Mouse (Mus musculus): ENCODE measurements around the gene Slc6a9. TPM values are rescaled to one million over a fixed set of nuclear protein-coding genes. Genes with fewer than 3 reads are reported as not detected.

Gene Slc6a9
- polyA plus RNA-seq, 1 experiment from 2014 or later, result 16.5 TPM

DNA sequence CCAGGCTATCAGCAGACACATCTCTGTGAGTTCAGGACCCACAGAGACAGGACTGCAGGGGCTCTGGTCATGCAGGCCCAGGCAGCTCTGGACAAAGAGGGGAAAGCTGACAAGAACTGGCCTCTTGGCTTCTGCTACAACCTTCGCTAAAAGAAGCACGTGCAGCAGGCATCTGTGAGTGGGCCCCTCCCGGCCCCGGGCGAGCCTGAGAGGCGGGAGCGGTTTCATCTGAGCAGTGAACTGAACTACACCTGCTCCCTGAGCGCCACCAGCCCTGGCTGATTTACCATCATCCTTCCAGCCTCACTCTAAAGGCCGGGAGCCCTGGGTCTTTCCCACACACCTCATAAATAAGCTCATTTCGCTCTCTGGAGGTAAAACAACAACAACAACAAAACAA, 44.0 kb downstream of the Slc6a9 start:
- WGBS, result 55% methylated on average over 10 of the region's 10 CpGs
- ATAC-seq (ENCODE audit: insufficient number of reproducible peaks, insufficient read depth, low FRiP score, low TSS enrichment, low read depth), result no peak
- no peak overlapping the region for H3K4me3 ChIP-seq (replicated peaks)
- no peak overlapping the region for H3K27ac ChIP-seq
- H3K36me3 ChIP-seq, result peaks cover 80% of the 10 kb centered on the region
- no peaks in the 10 kb centered on the region for H3K9me3 ChIP-seq
- peaks cover 14% of the 10 kb centered on the region for H3K4me1 ChIP-seq (replicated peaks)
- no peaks in the 10 kb centered on the region for H3K27me3 ChIP-seq
- no peak overlapping the region for H3K4me2 ChIP-seq
- 0 out of 2 replicates have a peak overlapping the region, but pooled peaks have one; percentile 0 for H3K9ac ChIP-seq (replicated peaks)

DNA sequence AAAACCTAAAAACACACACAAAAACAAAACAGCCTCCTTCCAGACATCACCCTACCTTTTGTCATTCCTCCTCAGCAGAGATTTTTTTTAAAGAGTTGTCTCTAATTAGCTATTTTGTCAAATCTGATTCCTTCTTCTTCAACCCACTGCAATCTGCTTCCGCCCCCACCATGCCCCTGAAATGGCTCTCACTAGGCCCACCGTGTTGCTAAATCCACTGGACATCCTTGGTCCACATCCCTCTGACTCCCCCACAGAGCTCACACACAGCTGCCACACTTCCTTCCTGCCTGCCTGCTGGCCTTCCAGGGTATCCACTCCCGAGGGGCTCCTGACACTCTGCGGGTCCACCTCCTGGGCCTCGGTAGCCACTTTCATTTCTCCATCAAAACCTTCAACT, 44.4 kb downstream of the Slc6a9 start:
- peaks cover 76% of the 10 kb centered on the region for H3K36me3 ChIP-seq
- H3K27me3 ChIP-seq, result no peaks in the 10 kb centered on the region

DNA sequence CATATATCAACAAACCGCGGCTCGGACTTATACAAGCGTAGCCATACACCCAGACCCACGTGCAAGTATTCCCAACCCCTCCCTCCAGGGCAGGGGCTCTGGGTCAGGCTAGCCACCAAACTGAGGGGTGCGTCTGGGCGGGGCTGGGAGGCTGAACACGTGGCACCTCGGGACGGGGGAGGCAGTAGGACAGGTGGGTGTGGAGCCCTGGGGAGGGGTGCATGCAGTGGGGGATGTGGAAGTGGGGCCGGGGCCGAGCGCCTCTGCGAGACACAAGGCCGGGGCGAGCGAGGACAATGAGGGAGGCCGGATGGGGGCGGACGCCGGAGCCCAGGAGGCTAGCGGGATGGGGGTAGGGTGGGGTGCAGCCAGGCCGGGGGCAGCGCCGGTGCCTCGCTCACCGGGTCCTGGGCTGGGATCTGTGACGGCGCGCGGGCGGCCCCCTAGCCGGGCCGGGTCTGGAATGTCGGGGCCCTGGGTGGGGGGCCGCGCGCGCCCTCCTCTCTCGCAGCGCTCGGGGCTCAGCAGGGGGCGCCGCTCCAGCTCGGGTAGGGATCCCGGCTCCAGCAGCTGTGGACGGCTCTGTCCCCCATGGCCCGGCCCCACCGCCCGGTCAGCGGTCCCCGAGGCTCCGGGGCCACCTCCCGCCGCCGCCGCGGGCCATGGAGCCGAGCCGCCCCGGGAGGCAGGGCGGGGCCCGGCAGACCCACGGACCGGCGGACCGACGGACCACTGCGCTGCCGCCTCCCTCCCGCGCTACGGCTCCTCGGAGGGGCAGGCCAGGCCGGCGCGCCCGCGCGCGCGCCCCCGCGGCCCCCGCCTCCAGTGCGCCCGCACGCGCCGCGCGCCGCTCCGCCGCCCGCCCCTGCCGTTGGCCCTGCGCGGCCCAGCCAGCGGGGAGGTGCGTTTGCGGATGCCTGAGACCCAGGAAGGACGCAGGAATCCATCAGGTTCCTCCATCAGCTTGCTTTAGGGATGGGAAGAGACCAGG, 48.7 kb downstream of the Slc6a9 start, which contains the start of gene B4galt2:
B4galt2 (minus strand) TSS at position 787 of the 991 bp plus-strand sequence.
- H3K9me3 ChIP-seq, result no peaks in the 10 kb centered on the region
- peak within 1 kb of the TSS; percentile 95 for H3K9ac ChIP-seq (replicated peaks)
- no peaks in the 10 kb centered on the region for H3K27me3 ChIP-seq
- H3K4me1 ChIP-seq (replicated peaks), result peaks cover 35% of the 10 kb centered on the region
- peak within 1 kb of the TSS; percentile 86 for H3K4me2 ChIP-seq
- peak within 1 kb of the TSS; percentile 84 for H3K4me3 ChIP-seq (replicated peaks)
- WGBS, result 1% methylated on average over 80 of the region's 103 CpGs
- peak; percentile 53 for ATAC-seq (ENCODE audit: insufficient number of reproducible peaks, insufficient read depth, low FRiP score, low TSS enrichment, low read depth)
- H3K27ac ChIP-seq, result peak within 1 kb of the TSS; percentile 83
- H3K36me3 ChIP-seq, result peaks cover 51% of the 10 kb centered on the region

More for the DNA sequence above, 44.4 kb downstream of the Slc6a9 start:
- H3K9ac ChIP-seq (replicated peaks), result no peak overlapping the region
- ATAC-seq (ENCODE audit: insufficient number of reproducible peaks, insufficient read depth, low FRiP score, low TSS enrichment, low read depth), result no peak
- peaks cover 15% of the 10 kb centered on the region for H3K4me1 ChIP-seq (replicated peaks)
- H3K4me3 ChIP-seq (replicated peaks), result no peak overlapping the region
- no peak overlapping the region for H3K4me2 ChIP-seq
- 81% methylated on average over 5 of the region's 5 CpGs for WGBS
- H3K27ac ChIP-seq, result no peak overlapping the region
- H3K9me3 ChIP-seq, result no peaks in the 10 kb centered on the region

DNA sequence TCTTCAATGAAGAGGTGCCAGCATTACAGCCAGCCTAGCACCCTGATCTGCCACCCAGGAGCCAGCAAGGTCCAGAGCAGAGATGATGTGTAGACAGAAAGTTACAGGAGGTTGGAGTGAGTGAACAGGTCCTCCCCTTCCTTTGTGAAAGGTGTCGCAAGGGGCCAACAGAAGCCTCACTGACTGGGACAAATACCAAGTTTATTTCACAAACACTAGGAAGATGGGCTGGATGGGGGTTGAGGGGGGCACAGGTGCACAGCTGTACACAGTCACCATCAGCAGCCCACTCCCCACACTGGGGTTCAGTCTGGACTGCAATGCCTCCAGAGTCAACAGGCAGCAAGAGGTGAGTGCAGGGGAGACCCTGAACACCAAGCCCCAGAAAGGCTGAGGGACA, 49.8 kb downstream of the Slc6a9 start:
- H3K4me3 ChIP-seq (replicated peaks), result peak overlapping the region; percentile 84
- H3K27me3 ChIP-seq, result no peaks in the 10 kb centered on the region
- ATAC-seq (ENCODE audit: insufficient number of reproducible peaks, insufficient read depth, low FRiP score, low TSS enrichment, low read depth), result no peak
- peaks cover 47% of the 10 kb centered on the region for H3K36me3 ChIP-seq
- H3K27ac ChIP-seq, result no peak overlapping the region
- peaks cover 35% of the 10 kb centered on the region for H3K4me1 ChIP-seq (replicated peaks)
- peak overlapping the region; percentile 86 for H3K4me2 ChIP-seq
- no peaks in the 10 kb centered on the region for H3K9me3 ChIP-seq
- 92% methylated on average over 1 of the region's 1 CpGs for WGBS
- peak overlapping the region; percentile 95; the same call in 1 of the 2 replicates for H3K9ac ChIP-seq (replicated peaks)

DNA sequence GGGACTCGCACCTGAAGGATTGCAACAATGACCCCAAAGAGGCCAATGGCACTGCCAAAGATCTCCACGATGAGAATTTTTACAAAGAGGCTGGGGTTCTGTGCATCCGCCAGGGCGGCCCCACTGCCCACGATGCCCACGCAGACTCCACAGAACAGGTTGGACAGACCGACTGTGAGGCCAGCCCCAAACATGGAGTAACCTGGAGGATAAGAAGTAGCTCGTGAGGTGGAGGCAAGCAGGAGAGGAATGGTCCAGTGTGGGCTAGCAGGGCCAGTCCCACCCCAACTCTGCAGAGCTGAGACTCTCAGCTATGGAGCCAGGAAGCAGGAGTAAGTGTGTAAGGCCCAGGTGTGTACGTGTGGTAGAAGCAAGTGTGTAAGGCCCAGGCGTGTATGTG, 50.8 kb downstream of the Slc6a9 start:
- H3K36me3 ChIP-seq, result peaks cover 47% of the 10 kb centered on the region
- H3K4me1 ChIP-seq (replicated peaks), result peaks cover 35% of the 10 kb centered on the region
- H3K4me3 ChIP-seq (replicated peaks), result no peak overlapping the region
- H3K9ac ChIP-seq (replicated peaks), result no peak overlapping the region
- no peak overlapping the region for H3K4me2 ChIP-seq
- H3K9me3 ChIP-seq, result no peaks in the 10 kb centered on the region
- ATAC-seq (ENCODE audit: insufficient number of reproducible peaks, insufficient read depth, low FRiP score, low TSS enrichment, low read depth), result no peak
- WGBS, result 93% methylated on average over 10 of the region's 10 CpGs
- no peak overlapping the region for H3K27ac ChIP-seq
- H3K27me3 ChIP-seq, result no peaks in the 10 kb centered on the region

DNA sequence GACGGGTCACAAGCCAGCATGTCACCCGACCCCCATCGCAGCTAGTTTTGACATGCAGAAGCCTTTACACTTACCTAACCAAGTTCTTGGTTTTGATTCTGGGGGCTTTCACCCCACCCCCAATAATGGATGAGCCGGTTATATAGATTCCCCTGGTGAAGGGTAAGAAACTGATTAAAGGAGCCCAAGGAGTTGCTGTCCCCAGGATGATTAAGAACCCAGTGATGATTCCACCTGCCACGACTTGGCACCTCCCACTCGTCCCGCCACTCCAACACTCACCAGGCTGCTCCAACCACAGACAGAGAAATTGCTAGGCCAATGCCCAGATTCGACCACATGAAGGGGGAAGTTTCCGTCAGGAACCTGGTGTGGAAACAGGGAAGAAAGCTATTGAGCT, 51.7 kb downstream of the Slc6a9 start:
- peak overlapping the region; percentile 90 for H3K4me3 ChIP-seq (replicated peaks)
- H3K4me1 ChIP-seq (replicated peaks), result peaks cover 39% of the 10 kb centered on the region

DNA sequence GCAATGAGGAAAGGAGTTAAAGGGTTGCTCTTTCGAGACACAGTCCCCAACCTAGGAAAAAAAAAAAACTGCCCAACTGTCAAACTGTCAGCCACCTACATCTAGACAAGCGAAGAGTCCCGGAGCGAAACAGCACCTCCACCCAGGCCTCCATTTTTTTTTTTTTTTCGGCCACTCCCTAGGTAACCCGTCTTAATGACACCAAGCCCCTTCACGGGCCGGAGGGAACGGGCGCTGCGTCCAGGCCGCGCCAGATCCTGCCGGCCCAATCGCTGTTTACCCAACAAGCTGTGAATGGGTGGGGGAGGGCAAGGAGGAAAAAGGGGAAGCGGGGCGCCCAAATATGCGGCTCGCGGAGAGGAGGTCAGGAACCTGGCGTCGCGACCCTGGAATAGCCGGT, 52.3 kb downstream of the Slc6a9 start:
- Histone ChIP-seq H3K9me3 (no peaks in the 10 kb centered on the region), H3K27me3 (no peaks in the 10 kb centered on the region), H3K27ac (0 out of 2 replicates have a peak overlapping the region, but pooled peaks have one; percentile 53), H3K9ac (replicated peaks) (peak overlapping the region; percentile 76), H3K4me3 (replicated peaks) (peak overlapping the region; percentile 90), H3K4me1 (replicated peaks) (peaks cover 40% of the 10 kb centered on the region), H3K4me2 (peak overlapping the region; percentile 90), H3K36me3 (peaks cover 33% of the 10 kb centered on the region)
- ATAC-seq (ENCODE audit: insufficient number of reproducible peaks, insufficient read depth, low FRiP score, low TSS enrichment, low read depth), result no peak
- WGBS, result 3% methylated on average over 24 of the region's 24 CpGs

More for the DNA sequence above, 51.7 kb downstream of the Slc6a9 start:
- Histone ChIP-seq H3K36me3 (peaks cover 40% of the 10 kb centered on the region), H3K9me3 (no peaks in the 10 kb centered on the region), H3K9ac (replicated peaks) (no peak overlapping the region; the same call in 1 of the 2 replicates), H3K27ac (no peak overlapping the region), H3K4me2 (peak overlapping the region; percentile 90), H3K27me3 (no peaks in the 10 kb centered on the region)
- ATAC-seq (ENCODE audit: insufficient number of reproducible peaks, insufficient read depth, low FRiP score, low TSS enrichment, low read depth), result no peak
- 84% methylated on average over 9 of the region's 9 CpGs for WGBS

DNA sequence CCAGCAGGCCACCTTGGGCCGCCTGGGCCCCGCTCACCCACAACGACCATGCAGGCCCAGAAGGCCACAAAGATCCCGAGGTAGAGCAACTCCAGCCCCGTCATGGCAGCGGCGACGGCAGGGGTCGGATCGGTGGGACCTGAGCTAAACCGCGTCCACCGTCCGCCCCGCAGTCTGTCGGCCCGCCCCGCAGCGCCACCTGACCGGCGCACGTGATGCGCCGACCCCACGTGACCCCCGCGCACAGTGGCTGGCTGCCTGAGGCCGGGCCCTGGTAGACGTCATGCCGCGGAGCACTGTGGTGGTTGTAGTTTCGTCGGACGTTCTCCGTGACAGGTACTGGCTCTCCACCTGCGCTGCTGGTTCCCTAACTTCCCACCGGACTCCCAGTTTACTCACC, 52.8 kb downstream of the Slc6a9 start, which contains the start of gene Atp6v0b:
Atp6v0b (minus strand) TSS at position 201 of the 400 bp plus-strand sequence.
- Histone ChIP-seq H3K4me3 (replicated peaks) (peak within 1 kb of the TSS; percentile 90), H3K4me2 (peak within 1 kb of the TSS; percentile 90), H3K36me3 (peaks cover 32% of the 10 kb centered on the region), H3K9me3 (no peaks in the 10 kb centered on the region), H3K9ac (replicated peaks) (peak within 1 kb of the TSS; percentile 76), H3K27me3 (no peaks in the 10 kb centered on the region), H3K27ac (0 out of 2 replicates have a peak within 1 kb of the TSS, but pooled peaks have one; percentile 53), H3K4me1 (replicated peaks) (peaks cover 37% of the 10 kb centered on the region)
- 0% methylated on average over 37 of the region's 37 CpGs for WGBS
- ATAC-seq (ENCODE audit: insufficient number of reproducible peaks, insufficient read depth, low FRiP score, low TSS enrichment, low read depth), result peak; percentile 82

DNA sequence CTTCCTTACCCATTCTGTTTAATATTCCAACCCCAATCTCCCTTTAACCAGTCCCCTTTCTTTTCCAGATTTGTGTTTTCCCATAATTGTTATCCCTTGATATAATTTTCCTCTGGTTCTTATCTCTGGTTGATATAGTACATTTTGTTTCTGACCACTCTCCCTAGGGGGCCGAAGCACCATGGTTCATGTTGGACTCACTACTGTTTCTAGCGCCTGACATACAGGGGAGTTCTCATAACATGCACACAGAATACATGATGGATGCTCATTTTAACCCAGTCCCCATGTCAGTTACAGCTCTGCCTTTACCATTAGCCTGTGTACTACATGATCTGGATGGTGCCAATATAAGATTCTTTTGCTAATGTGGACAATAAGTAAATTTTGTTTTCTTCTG, 53.6 kb downstream of the Slc6a9 start:
- no peak overlapping the region; the same call in 1 of the 2 replicates for H3K4me3 ChIP-seq (replicated peaks)
- no peaks in the 10 kb centered on the region for H3K27me3 ChIP-seq
- no peak overlapping the region for H3K27ac ChIP-seq
- ATAC-seq (ENCODE audit: insufficient number of reproducible peaks, insufficient read depth, low FRiP score, low TSS enrichment, low read depth), result no peak
- no peak overlapping the region for H3K9ac ChIP-seq (replicated peaks)
- 72% methylated on average over 2 of the region's 2 CpGs for WGBS
- H3K4me1 ChIP-seq (replicated peaks), result peaks cover 33% of the 10 kb centered on the region
- peaks cover 32% of the 10 kb centered on the region for H3K36me3 ChIP-seq
- peak overlapping the region; percentile 90 for H3K4me2 ChIP-seq
- H3K9me3 ChIP-seq, result no peaks in the 10 kb centered on the region

DNA sequence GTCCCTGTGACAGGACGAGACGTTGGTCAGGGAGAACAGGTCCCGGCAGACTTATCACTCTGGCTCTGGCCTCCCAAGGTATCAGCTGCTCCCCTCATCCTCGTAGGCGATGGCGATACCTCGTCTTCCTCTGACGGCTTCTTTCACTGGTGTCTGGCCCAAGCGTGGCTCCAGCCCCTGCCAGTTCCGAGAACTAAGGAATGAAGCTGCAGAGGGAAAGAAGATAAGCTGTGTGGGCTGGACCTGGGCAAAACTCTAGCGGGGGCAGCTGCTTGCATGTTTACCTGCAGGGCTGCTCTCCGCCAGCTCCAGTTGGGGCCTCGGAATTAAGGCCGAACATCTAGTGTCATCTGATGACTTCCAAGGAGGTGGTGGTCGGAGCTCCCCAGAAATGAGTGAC, 55.2 kb downstream of the Slc6a9 start:
- Histone ChIP-seq H3K27ac (no peak overlapping the region), H3K27me3 (no peaks in the 10 kb centered on the region), H3K4me2 (no peak overlapping the region), H3K9ac (replicated peaks) (no peak overlapping the region), H3K4me3 (replicated peaks) (no peak overlapping the region), H3K4me1 (replicated peaks) (peaks cover 24% of the 10 kb centered on the region), H3K9me3 (no peaks in the 10 kb centered on the region), H3K36me3 (peaks cover 35% of the 10 kb centered on the region)
- ATAC-seq (ENCODE audit: insufficient number of reproducible peaks, insufficient read depth, low FRiP score, low TSS enrichment, low read depth), result no peak
- WGBS, result 91% methylated on average over 15 of the region's 15 CpGs

DNA sequence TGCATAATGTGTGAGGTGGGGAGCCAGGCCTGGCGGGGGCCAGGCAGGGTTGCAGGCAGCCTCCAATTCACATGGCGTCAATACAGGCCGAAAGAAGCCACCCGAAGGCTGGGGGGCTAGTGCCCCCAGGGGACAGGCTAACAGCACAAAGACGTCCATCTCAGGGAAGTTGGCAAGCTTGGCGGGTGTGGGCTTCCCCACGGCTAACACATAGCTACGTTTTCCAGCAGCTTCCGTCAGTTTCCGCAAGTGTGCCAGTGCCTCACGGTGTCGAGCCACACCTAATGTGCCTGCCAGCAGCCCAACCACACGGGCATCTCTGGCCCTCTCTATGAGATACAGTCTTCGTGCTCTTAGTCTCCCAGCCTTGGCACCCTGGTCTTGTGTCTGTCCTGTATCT, 55.7 kb downstream of the Slc6a9 start:
- no peaks in the 10 kb centered on the region for H3K9me3 ChIP-seq
- no peak for ATAC-seq (ENCODE audit: insufficient number of reproducible peaks, insufficient read depth, low FRiP score, low TSS enrichment, low read depth)
- 88% methylated on average over 14 of the region's 14 CpGs for WGBS
- no peak overlapping the region for H3K27ac ChIP-seq
- H3K4me3 ChIP-seq (replicated peaks), result no peak overlapping the region
- no peak overlapping the region for H3K4me2 ChIP-seq
- H3K9ac ChIP-seq (replicated peaks), result no peak overlapping the region
- H3K4me1 ChIP-seq (replicated peaks), result peaks cover 24% of the 10 kb centered on the region
- peaks cover 35% of the 10 kb centered on the region for H3K36me3 ChIP-seq
- H3K27me3 ChIP-seq, result no peaks in the 10 kb centered on the region

Data from limb, embryonic 12.5 days (tissue).